Mouse (Mus musculus) hindbrain, embryonic 12.5 days (tissue): ENCODE data around the gene Endou. TPM values are rescaled to one million over a fixed set of nuclear protein-coding genes. Genes with fewer than 3 reads are reported as not detected.

ENCODE experiments used
- ATAC-seq: fragments of 200-750 bp; cut with Nextera tagmentation; 2 replicates; pipeline ENCODE4 v1.8.0; 2017; ENCODE audit warnings: moderate TSS enrichment; ENCODE audit not compliant: low FRiP score
- H3K27ac ChIP-seq: fragments of 300-500 bp; sonication (generic); 2 replicates; pipeline ENCODE4 v1.5.1; 2016; ENCODE audit warnings: mild to moderate bottlenecking
- H3K27me3 ChIP-seq: fragments of 300-500 bp; sonication (generic); 2 replicates; pipeline ENCODE4 v1.6.1; 2016; ENCODE audit warnings: mild to moderate bottlenecking
- H3K36me3 ChIP-seq: fragments of 300-500 bp; sonication (generic); 2 replicates; pipeline ENCODE4 v1.6.1; 2016; ENCODE audit warnings: mild to moderate bottlenecking
- H3K4me1 ChIP-seq: fragments of 300-500 bp; sonication (generic); 2 replicates; pipeline ENCODE4 v1.6.1; 2016
- H3K4me2 ChIP-seq: fragments of 300-500 bp; sonication (generic); replicated peaks from 2 replicates; pipeline ENCODE4 v1.6.1; 2016; ENCODE audit warnings: mild to moderate bottlenecking
- H3K4me3 ChIP-seq: fragments of 300-500 bp; sonication (generic); 2 replicates; pipeline ENCODE4 v1.5.1; 2016; ENCODE audit warnings: mild to moderate bottlenecking
- H3K9ac ChIP-seq: fragments of 300-500 bp; sonication (generic); 2 replicates; pipeline ENCODE4 v1.6.1; 2016; ENCODE audit warnings: mild to moderate bottlenecking, moderate library complexity
- H3K9me3 ChIP-seq: fragments of 300-500 bp; sonication (generic); replicated peaks from 2 replicates; pipeline ENCODE4 v1.6.1; 2016; ENCODE audit warnings: mild to moderate bottlenecking
- WGBS: fragments of 180-500 bp; shearing (Covaris S2); methylation state at CpG from one replicate; pipeline ENCODE4 v1.1.7; 2016; 5-methylcytosine and 5-hydroxymethylcytosine counted together
- polyA plus RNA-seq: library from polyadenylated mRNA; unstranded; fragments of >200 nt; fragmentation: Nextera tagmentation; extraction: Ambion mirVana; gene quantifications from 2 replicates; pipeline ENCODE4 v1.2.1, GENCODE M21; 2016

Gene Endou
- polyA plus RNA-seq, 1 experiment from 2014 or later = 0.25 TPM

DNA sequence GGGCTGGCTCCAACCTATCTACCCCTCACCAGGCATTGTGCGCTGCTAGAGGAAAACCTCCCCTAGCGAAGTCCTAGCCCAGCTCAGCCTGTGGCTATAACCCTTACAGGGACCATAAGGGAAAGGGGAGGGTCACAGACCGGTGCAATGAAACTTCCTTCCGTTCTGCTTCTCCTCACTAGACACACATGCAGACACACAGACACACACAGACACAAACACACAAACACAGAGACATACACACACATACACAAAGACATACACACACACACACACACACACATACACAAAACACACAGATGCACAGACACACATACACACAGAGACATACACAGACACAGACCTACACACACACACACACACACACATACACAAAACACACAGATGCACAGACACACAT is 11.5 kb upstream of the Endou start:
- H3K9ac ChIP-seq = no peak overlapping the region
- ATAC-seq = no peak
- no peak overlapping the region for H3K27ac ChIP-seq
- H3K36me3 ChIP-seq = no peaks in the 10 kb centered on the region
- no peaks in the 10 kb centered on the region for H3K27me3 ChIP-seq
- no peak overlapping the region for H3K4me2 ChIP-seq
- WGBS = 58% methylated on average over 4 of the region's 4 CpGs
- H3K4me1 ChIP-seq = peaks cover 14% of the 10 kb centered on the region
- no peak overlapping the region for H3K4me3 ChIP-seq
- H3K9me3 ChIP-seq = 0 out of 2 replicates have a peak, but pooled peaks cover 4% of the 10 kb centered on the region

- no peaks in the 10 kb centered on the region for H3K36me3 ChIP-seq
- no peak overlapping the region for H3K27ac ChIP-seq
- no peak overlapping the region for H3K9ac ChIP-seq
- ATAC-seq = no peak
- H3K4me2 ChIP-seq = no peak overlapping the region
- H3K27me3 ChIP-seq = no peaks in the 10 kb centered on the region
- 74% methylated on average over 7 of the region's 7 CpGs for WGBS
- H3K4me3 ChIP-seq = no peak overlapping the region
- H3K4me1 ChIP-seq = peaks cover 14% of the 10 kb centered on the region
- 0 out of 2 replicates have a peak, but pooled peaks cover 4% of the 10 kb centered on the region for H3K9me3 ChIP-seq
Measured at GRCm38 (mm10) chr15:97742074-97742473, 10.9 kb upstream of the Endou start.

- H3K27me3 ChIP-seq = no peaks in the 10 kb centered on the region
- 84% methylated on average over 12 of the region's 12 CpGs for WGBS
Measured at GRCm38 (mm10) chr15:97741662-97742061, 10.5 kb upstream of the Endou start.

DNA sequence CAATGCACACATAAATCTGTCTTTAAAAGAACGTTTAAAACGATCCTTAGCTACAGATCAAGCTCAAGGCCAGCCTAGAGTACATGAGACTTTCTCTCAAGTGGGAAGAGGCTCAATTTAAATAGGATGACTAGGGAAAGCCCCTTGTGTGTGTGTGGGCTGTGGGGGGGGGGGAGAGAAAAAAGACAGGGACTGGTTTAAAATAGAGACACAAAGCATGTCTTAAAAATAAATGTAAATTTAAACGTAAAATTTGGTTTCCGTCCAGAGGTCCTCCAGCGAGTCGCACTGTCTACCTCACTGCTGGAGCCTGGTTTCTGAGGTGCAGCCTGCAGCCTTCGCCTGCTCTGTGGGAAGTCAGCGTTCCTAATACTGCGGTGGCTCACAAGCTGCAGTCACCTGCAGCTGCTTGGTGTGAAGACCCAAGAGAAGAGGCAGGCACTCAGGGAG is 9.2 kb upstream of the Endou start:
- peaks cover 11% of the 10 kb centered on the region for H3K4me1 ChIP-seq
- H3K27me3 ChIP-seq = no peaks in the 10 kb centered on the region
- H3K9me3 ChIP-seq = 0 out of 2 replicates have a peak, but pooled peaks cover 4% of the 10 kb centered on the region
- H3K4me2 ChIP-seq = no peak overlapping the region
- no peak overlapping the region for H3K27ac ChIP-seq
- 90% methylated on average over 9 of the region's 9 CpGs for WGBS
- no peak overlapping the region for H3K4me3 ChIP-seq
- H3K9ac ChIP-seq = no peak overlapping the region
- H3K36me3 ChIP-seq = no peaks in the 10 kb centered on the region
- no peak for ATAC-seq

More at GRCm38 (mm10) chr15:97741662-97742061, 10.5 kb upstream of the Endou start:
- H3K9me3 ChIP-seq = 0 out of 2 replicates have a peak, but pooled peaks cover 4% of the 10 kb centered on the region
- no peak overlapping the region for H3K4me2 ChIP-seq
- H3K9ac ChIP-seq = no peak overlapping the region
- ATAC-seq = no peak
- H3K36me3 ChIP-seq = no peaks in the 10 kb centered on the region
- H3K4me1 ChIP-seq = peaks cover 14% of the 10 kb centered on the region
- H3K27ac ChIP-seq = no peak overlapping the region
- H3K4me3 ChIP-seq = no peak overlapping the region

GRCm38 (mm10) chr15:97738923-97739322 is 7.8 kb upstream of the Endou start:
- no peak overlapping the region for H3K27ac ChIP-seq
- no peak overlapping the region for H3K4me3 ChIP-seq
- H3K4me1 ChIP-seq = no peaks in the 10 kb centered on the region
- 94% methylated on average over 7 of the region's 7 CpGs for WGBS
- ATAC-seq = no peak
- no peak overlapping the region for H3K4me2 ChIP-seq
- H3K36me3 ChIP-seq = no peaks in the 10 kb centered on the region
- no peaks in the 10 kb centered on the region for H3K27me3 ChIP-seq
- 0 out of 2 replicates have a peak, but pooled peaks cover 4% of the 10 kb centered on the region for H3K9me3 ChIP-seq
- no peak overlapping the region for H3K9ac ChIP-seq

DNA sequence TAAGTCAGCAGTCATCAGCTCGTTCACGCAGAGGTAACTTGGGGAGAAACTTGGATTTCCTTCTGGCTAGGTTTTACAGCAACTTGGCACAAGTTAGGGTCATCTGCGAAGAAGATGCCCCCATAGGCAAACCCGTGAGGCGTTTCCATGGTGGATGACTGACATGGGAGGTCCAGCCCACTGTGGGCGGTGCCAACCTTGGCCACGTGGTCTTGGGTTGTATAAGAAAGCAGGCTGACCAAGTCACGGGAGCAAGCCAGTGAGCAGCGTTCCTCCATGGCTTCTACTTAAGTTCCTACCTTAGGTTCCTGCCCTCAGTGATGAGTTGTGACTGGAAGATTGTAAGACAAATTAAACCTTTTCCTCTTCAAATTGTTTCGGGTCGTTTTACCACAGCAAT is 849 bp upstream of the Endou start:
- no peak overlapping the region for H3K9ac ChIP-seq
- H3K27me3 ChIP-seq = no peaks in the 10 kb centered on the region
- H3K4me2 ChIP-seq = no peak overlapping the region
- no peaks in the 10 kb centered on the region; the same call in 1 of the 2 replicates for H3K4me1 ChIP-seq
- H3K27ac ChIP-seq = no peak overlapping the region
- ATAC-seq = no peak
- 89% methylated on average over 11 of the region's 11 CpGs for WGBS
- no peaks in the 10 kb centered on the region; the same call in 1 of the 2 replicates for H3K9me3 ChIP-seq
- no peak overlapping the region for H3K4me3 ChIP-seq
- H3K36me3 ChIP-seq = no peaks in the 10 kb centered on the region

GRCm38 (mm10) chr15:97730365-97730764 is 774 bp downstream of the Endou start:
- Histone ChIP-seq H3K4me3 (no peak overlapping the region), H3K9me3 (no peaks in the 10 kb centered on the region; the same call in 1 of the 2 replicates), H3K4me1 (no peaks in the 10 kb centered on the region; the same call in 1 of the 2 replicates), H3K9ac (no peak overlapping the region), H3K36me3 (no peaks in the 10 kb centered on the region), H3K27me3 (no peaks in the 10 kb centered on the region), H3K27ac (no peak overlapping the region), H3K4me2 (no peak overlapping the region)
- 68% methylated on average over 6 of the region's 6 CpGs for WGBS
- ATAC-seq = no peak

GRCm38 (mm10) chr15:97728804-97729203 is 2.3 kb downstream of the Endou start:
- H3K27ac ChIP-seq = no peak overlapping the region
- H3K4me2 ChIP-seq = no peak overlapping the region
- 66% methylated on average over 7 of the region's 7 CpGs for WGBS
- no peak overlapping the region for H3K9ac ChIP-seq
- no peak for ATAC-seq
- no peaks in the 10 kb centered on the region for H3K36me3 ChIP-seq
- H3K9me3 ChIP-seq = no peaks in the 10 kb centered on the region; the same call in 1 of the 2 replicates
- H3K4me3 ChIP-seq = no peak overlapping the region
- no peaks in the 10 kb centered on the region; the same call in 1 of the 2 replicates for H3K4me1 ChIP-seq
- H3K27me3 ChIP-seq = no peaks in the 10 kb centered on the region

GRCm38 (mm10) chr15:97728394-97728793 is 2.7 kb downstream of the Endou start:
- 91% methylated on average over 11 of the region's 11 CpGs for WGBS
- no peak for ATAC-seq
- Histone ChIP-seq H3K4me2 (no peak overlapping the region), H3K27ac (no peak overlapping the region), H3K9me3 (no peaks in the 10 kb centered on the region), H3K9ac (no peak overlapping the region), H3K4me1 (no peaks in the 10 kb centered on the region; the same call in 1 of the 2 replicates), H3K4me3 (no peak overlapping the region), H3K27me3 (no peaks in the 10 kb centered on the region), H3K36me3 (no peaks in the 10 kb centered on the region)

- no peak overlapping the region for H3K4me2 ChIP-seq
- no peak overlapping the region for H3K27ac ChIP-seq
- no peak overlapping the region for H3K9ac ChIP-seq
- H3K4me1 ChIP-seq = no peaks in the 10 kb centered on the region; the same call in 1 of the 2 replicates
- H3K36me3 ChIP-seq = no peaks in the 10 kb centered on the region
- no peaks in the 10 kb centered on the region for H3K9me3 ChIP-seq
- no peak overlapping the region for H3K4me3 ChIP-seq
- H3K27me3 ChIP-seq = no peaks in the 10 kb centered on the region
- no peak for ATAC-seq
- WGBS = 78% methylated on average over 5 of the region's 5 CpGs
Measured at GRCm38 (mm10) chr15:97727520-97727919, 3.6 kb downstream of the Endou start.

- Histone ChIP-seq H3K27me3 (no peaks in the 10 kb centered on the region), H3K4me2 (no peak overlapping the region), H3K27ac (no peak overlapping the region), H3K9me3 (no peaks in the 10 kb centered on the region), H3K9ac (no peak overlapping the region), H3K36me3 (no peaks in the 10 kb centered on the region), H3K4me1 (no peaks in the 10 kb centered on the region; the same call in 1 of the 2 replicates), H3K4me3 (no peak overlapping the region)
- 77% methylated on average over 8 of the region's 8 CpGs for WGBS
- no peak for ATAC-seq
Measured at GRCm38 (mm10) chr15:97727048-97727447, 4.1 kb downstream of the Endou start.

DNA sequence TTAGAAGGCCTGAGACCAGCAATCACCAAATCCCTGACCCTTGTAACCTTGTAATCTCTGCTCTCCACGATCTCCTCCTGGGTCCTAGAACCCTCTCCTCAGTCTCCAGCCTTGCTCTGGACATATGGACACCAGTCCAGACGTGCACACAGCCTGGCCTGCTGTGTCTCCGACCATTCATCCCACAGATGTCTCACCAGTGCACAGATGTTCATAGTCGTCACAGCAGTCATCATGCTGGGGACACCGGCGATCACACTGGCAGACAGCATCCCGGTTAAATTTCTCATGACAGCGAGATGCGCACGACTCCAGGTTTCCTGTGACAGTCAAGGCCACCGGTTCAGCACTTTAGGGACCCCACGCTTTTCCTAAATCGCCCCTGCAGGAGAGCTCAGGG is 4.8 kb downstream of the Endou start:
- Histone ChIP-seq H3K4me1 (no peaks in the 10 kb centered on the region; the same call in 1 of the 2 replicates), H3K4me3 (no peak overlapping the region), H3K27ac (no peak overlapping the region), H3K27me3 (no peaks in the 10 kb centered on the region), H3K36me3 (no peaks in the 10 kb centered on the region), H3K4me2 (no peak overlapping the region), H3K9ac (no peak overlapping the region), H3K9me3 (no peaks in the 10 kb centered on the region)
- no peak for ATAC-seq
- WGBS = 81% methylated on average over 13 of the region's 13 CpGs

GRCm38 (mm10) chr15:97725198-97725785 is 5.8 kb downstream of the Endou start:
- Histone ChIP-seq H3K36me3 (no peaks in the 10 kb centered on the region), H3K9ac (no peak overlapping the region), H3K4me3 (no peak overlapping the region), H3K9me3 (no peaks in the 10 kb centered on the region), H3K27me3 (no peaks in the 10 kb centered on the region), H3K27ac (no peak overlapping the region), H3K4me2 (no peak overlapping the region), H3K4me1 (peaks cover 3% of the 10 kb centered on the region; the same call in 1 of the 2 replicates)
- WGBS = 87% methylated on average over 6 of the region's 6 CpGs
- ATAC-seq = no peak
